Mouse (Mus musculus) hematopoietic multipotent progenitor cell, adult 10-12 weeks (in vitro differentiated cells): Measurements from ENCODE around the gene Gm17093. TPM values are rescaled to one million over a fixed set of nuclear protein-coding genes. Genes with fewer than 3 reads are reported as not detected.

ENCODE experiments used
- polyA plus RNA-seq: library from polyadenylated mRNA; stranded (reverse); fragments of >175 nt; gene quantifications from 2 replicates; pipeline ENCODE4 v1.2.3, GENCODE M21; 2012; ENCODE audit warnings: low replicate concordance

Gm17093 gene
- polyA plus RNA-seq = not detected in 2 replicates

GRCm38 (mm10) chr14:44517976-44518375, at the start of gene Gm17093:
Gene Gm17093, plus strand, starts transcription at chr14:44518276.

GRCm38 (mm10) chr14:44492163-44492562, 25.9 kb upstream of the Gm17093 start, which contains the start of gene BC061237:
Gene BC061237, plus strand, starts transcription at chr14:44492463.

Other genes with a start within 250 kb of the Gm17093 start
- not detected in 2 replicates for gene Gm8220, start 232.7 kb upstream of the Gm17093 start, polyA plus RNA-seq
- gene Gm5930, start 179.7 kb upstream of the Gm17093 start, polyA plus RNA-seq = not detected in 2 replicates
- gene Gm8229, start 152.9 kb upstream of the Gm17093 start, polyA plus RNA-seq = not detected in 2 replicates
- not detected in 2 replicates for gene Gm3371, start 107.6 kb upstream of the Gm17093 start, polyA plus RNA-seq
- not detected in 2 replicates for gene Gm8232, start 84.6 kb upstream of the Gm17093 start, polyA plus RNA-seq
- not detected in 2 replicates for gene BC061237, start 25.8 kb upstream of the Gm17093 start, polyA plus RNA-seq
- not detected in 2 replicates for gene Gm8247, start 64.9 kb downstream of the Gm17093 start, polyA plus RNA-seq
- not detected in 2 replicates for gene Gm5624, start 109.7 kb downstream of the Gm17093 start, polyA plus RNA-seq
- gene Gm8257, start 188.2 kb downstream of the Gm17093 start, polyA plus RNA-seq = not detected in 2 replicates
- gene Gm8267, start 232.1 kb downstream of the Gm17093 start, polyA plus RNA-seq = not detected in 2 replicates